Mouse (Mus musculus) heart, embryonic 11.5 days (tissue): ENCODE results near the gene Armcx1. TPM values are rescaled to one million over a fixed set of nuclear protein-coding genes. Genes with fewer than 3 reads are reported as not detected.

Experiments
- ATAC-seq: fragments of 200-750 bp; cut with Nextera tagmentation; replicated peaks from 2 replicates; pipeline ENCODE4 v1.8.0; 2017; ENCODE audit warnings: moderate library complexity; ENCODE audit not compliant: insufficient number of reproducible peaks, low FRiP score, low TSS enrichment
- H3K27ac ChIP-seq: fragments of 300-500 bp; sonication (generic); 2 replicates; pipeline ENCODE4 v1.5.1; 2014; ENCODE audit warnings: mild to moderate bottlenecking, low read depth, low read length
- H3K27me3 ChIP-seq: fragments of 300-500 bp; sonication (generic); 2 replicates; pipeline ENCODE4 v1.6.1; 2014; ENCODE audit warnings: mild to moderate bottlenecking, low read length, mixed read lengths; ENCODE audit not compliant: control insufficient read depth, insufficient read depth
- H3K36me3 ChIP-seq: fragments of 300-500 bp; sonication (generic); 2 replicates; pipeline ENCODE4 v1.6.1; 2014; ENCODE audit warnings: mild to moderate bottlenecking, low read length, moderate library complexity, mixed read lengths; ENCODE audit not compliant: control insufficient read depth, insufficient read depth
- H3K4me1 ChIP-seq: fragments of 300-500 bp; sonication (generic); 2 replicates; pipeline ENCODE4 v1.6.1; 2014; ENCODE audit warnings: low read length; ENCODE audit not compliant: control insufficient read depth, insufficient read depth
- H3K4me2 ChIP-seq: fragments of 300-500 bp; sonication (generic); 2 replicates; pipeline ENCODE4 v1.6.1; 2014; ENCODE audit warnings: mild to moderate bottlenecking, moderate library complexity
- H3K4me3 ChIP-seq: fragments of 300-500 bp; sonication (generic); 2 replicates; pipeline ENCODE4 v1.5.1; 2014; ENCODE audit warnings: low read depth, low read length
- H3K9ac ChIP-seq: fragments of 300-500 bp; sonication (generic); 2 replicates; pipeline ENCODE4 v1.6.1; 2014; ENCODE audit warnings: mild to moderate bottlenecking, low read depth, low read length, moderate library complexity
- H3K9me3 ChIP-seq: fragments of 300-500 bp; sonication (generic); replicated peaks from 2 replicates; pipeline ENCODE4 v1.6.1; 2016; ENCODE audit warnings: low read length; ENCODE audit not compliant: control insufficient read depth
- WGBS: fragments of 180-500 bp; shearing (Covaris S2); extraction: QIAGEN DNeasy Blood & Tissue Kit; methylation state at CpG from one replicate; pipeline ENCODE4 v1.1.7; 2014; ENCODE audit not compliant: insufficient replicate concordance; 5-methylcytosine and 5-hydroxymethylcytosine counted together
- polyA plus RNA-seq: library from polyadenylated mRNA; unstranded; fragments of >200 nt; fragmentation: Nextera tagmentation; extraction: Ambion mirVana; gene quantifications from 2 replicates; pipeline ENCODE4 v1.2.1, GENCODE M21; 2014

The Armcx1 gene
- 36.1 and 40.5 TPM in 2 replicates for polyA plus RNA-seq

DNA sequence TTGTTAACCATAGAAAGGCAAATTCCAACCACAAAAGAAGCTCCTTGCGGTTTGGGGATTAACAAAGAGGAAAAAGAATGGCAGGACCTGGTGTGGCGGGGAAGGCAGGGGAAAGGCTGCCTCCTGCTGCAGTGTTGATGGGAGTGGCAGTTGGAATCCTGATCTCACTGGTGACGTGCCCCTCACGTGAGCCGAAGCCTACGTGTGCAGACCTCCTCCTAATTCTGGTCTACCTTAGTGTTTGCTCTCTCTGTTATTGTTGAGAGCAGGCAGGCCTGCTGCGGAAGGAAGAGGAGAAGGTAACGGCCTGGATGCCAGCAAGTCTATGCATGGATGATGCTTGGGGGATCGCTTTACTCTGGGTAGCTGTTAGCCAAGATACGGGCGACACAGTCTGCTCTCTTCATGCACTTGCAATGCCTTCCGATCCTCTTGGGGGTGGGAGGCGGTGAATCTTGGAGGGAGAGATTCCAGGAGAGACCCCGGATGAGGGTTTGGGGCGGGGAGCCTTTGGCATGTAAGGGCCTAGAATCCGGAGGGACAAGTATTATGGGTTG, at the start of gene Armcx1:
Armcx1 (plus strand) TSS at position 212 of the 557 bp plus-strand sequence.
- peak within 1 kb of the TSS; percentile 71 for H3K9ac ChIP-seq
- H3K4me3 ChIP-seq, result peak within 1 kb of the TSS; percentile 46
- WGBS, result 13% methylated on average over 16 of the region's 16 CpGs
- H3K4me1 ChIP-seq, result no peaks in the 10 kb centered on the region
- ATAC-seq, result peak; percentile 85
- H3K9me3 ChIP-seq, result no peaks in the 10 kb centered on the region
- H3K27me3 ChIP-seq, result no peaks in the 10 kb centered on the region
- peak within 1 kb of the TSS; percentile 63 for H3K4me2 ChIP-seq
- H3K27ac ChIP-seq, result peak within 1 kb of the TSS; percentile 85
- no peaks in the 10 kb centered on the region for H3K36me3 ChIP-seq

DNA sequence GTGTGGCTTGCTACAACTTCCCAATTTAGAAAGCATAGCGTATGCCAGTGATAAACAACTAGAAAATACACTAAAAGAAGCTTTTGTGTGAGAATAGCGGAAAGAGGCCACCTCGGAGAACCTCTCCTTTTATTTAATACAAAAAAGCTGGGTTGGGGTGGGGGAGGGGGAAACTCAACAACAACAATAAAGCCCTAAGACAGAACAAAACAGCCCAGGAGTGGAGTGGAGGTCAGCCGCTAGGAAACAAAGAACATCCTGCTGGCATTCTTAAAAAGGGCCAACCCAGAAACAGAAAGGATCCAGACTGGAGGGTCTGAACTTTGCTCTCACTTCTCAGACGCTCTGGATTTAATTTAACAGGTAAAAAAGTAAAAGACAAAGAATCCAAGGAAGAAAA, 42.7 kb upstream of the Armcx1 start:
- Histone ChIP-seq H3K4me1 (no peaks in the 10 kb centered on the region), H3K9me3 (no peaks in the 10 kb centered on the region), H3K4me3 (no peak overlapping the region), H3K27me3 (no peaks in the 10 kb centered on the region), H3K4me2 (no peak overlapping the region), H3K27ac (no peak overlapping the region), H3K36me3 (no peaks in the 10 kb centered on the region), H3K9ac (no peak overlapping the region)
- WGBS, result 56% methylated on average over 5 of the region's 5 CpGs
- ATAC-seq, result no peak

DNA sequence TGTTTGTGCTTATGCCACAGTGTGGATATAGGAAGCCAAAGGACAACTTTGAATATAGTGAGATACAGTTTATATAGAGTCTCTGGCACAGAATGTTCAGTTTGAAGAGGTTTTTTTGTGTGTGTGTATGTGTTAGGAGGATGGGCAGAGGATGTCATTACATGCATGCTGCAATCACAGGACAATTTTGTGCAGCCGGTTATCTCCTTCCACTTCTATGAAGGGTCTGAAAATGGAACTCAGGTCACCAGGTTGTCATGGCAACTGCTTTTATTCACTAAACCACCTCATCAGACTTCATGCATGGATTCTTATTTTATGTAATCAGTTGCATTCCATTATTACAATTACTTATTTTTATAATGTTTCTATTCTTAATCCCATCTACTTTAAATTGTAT, 41.8 kb upstream of the Armcx1 start:
- Histone ChIP-seq H3K9me3 (no peaks in the 10 kb centered on the region), H3K4me3 (no peak overlapping the region), H3K4me2 (no peak overlapping the region), H3K4me1 (no peaks in the 10 kb centered on the region), H3K27me3 (no peaks in the 10 kb centered on the region), H3K27ac (no peak overlapping the region), H3K36me3 (no peaks in the 10 kb centered on the region), H3K9ac (no peak overlapping the region)
- 84% methylated on average over 1 of the region's 1 CpGs for whole genome bisulfite sequencing
- ATAC-seq, result no peak

DNA sequence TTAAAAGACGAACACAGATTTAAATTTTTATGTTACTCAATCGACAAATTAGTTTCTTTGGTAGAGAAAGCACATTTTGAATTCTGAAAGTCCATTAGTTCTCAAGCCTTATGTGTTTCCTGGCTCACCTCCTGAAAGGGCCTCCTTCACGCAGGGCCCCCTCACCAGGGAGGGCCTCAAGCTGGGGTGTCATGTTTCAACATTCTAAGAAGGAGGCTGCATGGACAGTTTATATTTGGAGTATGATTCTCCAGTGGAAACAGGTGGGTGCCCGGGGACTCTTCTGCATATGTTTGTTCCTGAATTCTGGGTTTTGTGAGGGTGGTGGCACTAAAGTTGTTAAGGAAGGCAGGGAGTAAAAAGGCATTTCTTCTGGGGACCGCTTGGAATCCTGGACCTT, 32.8 kb upstream of the Armcx1 start:
- Histone ChIP-seq H3K9me3 (no peaks in the 10 kb centered on the region), H3K9ac (no peak overlapping the region), H3K27ac (peak overlapping the region; percentile 50), H3K4me1 (no peaks in the 10 kb centered on the region), H3K4me3 (peak overlapping the region; percentile 58), H3K4me2 (peak overlapping the region; percentile 50), H3K27me3 (no peaks in the 10 kb centered on the region), H3K36me3 (no peaks in the 10 kb centered on the region)
- WGBS, result 34% methylated on average over 5 of the region's 5 CpGs
- ATAC-seq, result no peak; the same call in 1 of the 2 replicates

DNA sequence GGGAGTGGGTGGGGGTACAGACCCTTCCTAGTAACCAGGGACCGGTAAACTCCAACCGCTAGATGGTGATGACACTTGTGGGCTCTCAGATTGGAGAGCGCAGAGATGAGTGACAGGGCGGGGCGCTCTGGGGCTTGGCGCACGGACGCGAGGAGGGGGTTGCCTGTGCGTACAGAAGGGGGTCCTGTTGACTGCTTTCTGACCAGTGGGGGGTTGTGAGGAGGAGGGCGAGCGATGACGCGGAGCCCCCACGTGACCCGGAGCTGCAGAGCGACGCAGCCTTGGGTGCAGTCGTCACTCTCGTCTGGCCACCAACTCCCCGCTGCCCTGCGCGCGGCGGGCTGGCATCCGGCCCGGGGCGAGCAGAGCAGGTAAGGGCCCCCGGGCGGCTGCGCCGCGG, 31.5 kb upstream of the Armcx1 start, which contains the start of gene Armcx4:
Armcx4 (plus strand) TSS at position 253 of the 400 bp plus-strand sequence.
- H3K36me3 ChIP-seq, result peaks cover under 1% of the 10 kb centered on the region; the same call in 1 of the 2 replicates
- H3K27me3 ChIP-seq, result no peaks in the 10 kb centered on the region
- H3K4me3 ChIP-seq, result peak within 1 kb of the TSS; percentile 58
- WGBS, result 17% methylated on average over 14 of the region's 33 CpGs
- H3K4me1 ChIP-seq, result no peaks in the 10 kb centered on the region
- H3K9ac ChIP-seq, result peak within 1 kb of the TSS; percentile 78
- ATAC-seq, result peak; percentile 85
- peak within 1 kb of the TSS; percentile 61 for H3K4me2 ChIP-seq
- no peaks in the 10 kb centered on the region for H3K9me3 ChIP-seq
- peak within 1 kb of the TSS; percentile 92 for H3K27ac ChIP-seq

DNA sequence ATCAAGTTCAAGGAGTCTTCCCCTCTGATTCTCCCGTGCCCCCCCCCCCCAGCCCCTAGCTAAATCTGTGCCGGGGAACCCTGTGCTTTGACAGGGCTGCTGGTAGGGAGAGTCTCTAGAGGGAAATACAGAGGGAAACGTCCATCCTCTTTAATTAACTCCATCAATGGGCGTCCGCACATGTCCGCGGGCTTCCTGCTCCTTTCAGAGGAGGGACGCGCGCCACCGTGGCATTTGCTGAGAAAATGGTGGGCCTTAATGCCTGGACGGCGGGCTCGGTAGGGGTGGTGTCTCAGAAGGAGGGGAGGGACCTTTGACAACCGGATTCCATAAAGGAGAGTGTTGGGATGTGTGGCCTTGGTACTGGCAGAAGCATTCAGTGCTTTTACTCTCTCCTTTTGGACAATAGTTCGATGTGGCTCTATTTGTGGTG, 31.0 kb upstream of the Armcx1 start:
- Histone ChIP-seq H3K9me3 (no peaks in the 10 kb centered on the region), H3K4me3 (peak overlapping the region; percentile 58), H3K36me3 (peaks cover 4% of the 10 kb centered on the region; the same call in 1 of the 2 replicates), H3K4me1 (no peaks in the 10 kb centered on the region), H3K9ac (peak overlapping the region; percentile 78), H3K27ac (peak overlapping the region; percentile 92), H3K27me3 (no peaks in the 10 kb centered on the region), H3K4me2 (peak overlapping the region; percentile 61)
- WGBS, result 14% methylated on average over 15 of the region's 16 CpGs
- ATAC-seq, result peak; percentile 39; the same call in 1 of the 2 replicates

DNA sequence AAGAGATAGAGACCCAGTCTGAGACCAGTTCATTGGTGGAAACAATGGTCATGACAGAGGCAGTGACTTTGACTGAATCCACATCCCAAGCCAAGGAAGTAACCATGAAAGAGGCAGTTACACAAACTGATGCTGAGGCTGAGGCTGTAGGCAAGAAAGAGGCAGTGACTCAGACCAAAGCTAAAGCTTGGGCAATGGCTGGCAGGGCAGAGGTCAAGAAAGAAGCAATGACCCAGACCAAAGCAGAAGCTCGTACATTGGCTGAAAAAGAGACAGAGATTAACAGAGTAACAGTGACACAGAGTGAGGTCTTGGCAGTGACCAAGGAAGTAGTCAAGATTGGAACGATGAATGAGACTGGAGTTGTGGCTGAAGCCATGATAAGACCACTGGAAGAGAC, 28.1 kb upstream of the Armcx1 start:
- Histone ChIP-seq H3K9ac (no peak overlapping the region), H3K4me1 (no peaks in the 10 kb centered on the region), H3K9me3 (no peaks in the 10 kb centered on the region), H3K4me3 (no peak overlapping the region), H3K27me3 (no peaks in the 10 kb centered on the region), H3K27ac (no peak overlapping the region), H3K4me2 (no peak overlapping the region), H3K36me3 (peaks cover 6% of the 10 kb centered on the region; the same call in 1 of the 2 replicates)
- no peak for ATAC-seq
- WGBS, result 67% methylated on average over 2 of the region's 2 CpGs

DNA sequence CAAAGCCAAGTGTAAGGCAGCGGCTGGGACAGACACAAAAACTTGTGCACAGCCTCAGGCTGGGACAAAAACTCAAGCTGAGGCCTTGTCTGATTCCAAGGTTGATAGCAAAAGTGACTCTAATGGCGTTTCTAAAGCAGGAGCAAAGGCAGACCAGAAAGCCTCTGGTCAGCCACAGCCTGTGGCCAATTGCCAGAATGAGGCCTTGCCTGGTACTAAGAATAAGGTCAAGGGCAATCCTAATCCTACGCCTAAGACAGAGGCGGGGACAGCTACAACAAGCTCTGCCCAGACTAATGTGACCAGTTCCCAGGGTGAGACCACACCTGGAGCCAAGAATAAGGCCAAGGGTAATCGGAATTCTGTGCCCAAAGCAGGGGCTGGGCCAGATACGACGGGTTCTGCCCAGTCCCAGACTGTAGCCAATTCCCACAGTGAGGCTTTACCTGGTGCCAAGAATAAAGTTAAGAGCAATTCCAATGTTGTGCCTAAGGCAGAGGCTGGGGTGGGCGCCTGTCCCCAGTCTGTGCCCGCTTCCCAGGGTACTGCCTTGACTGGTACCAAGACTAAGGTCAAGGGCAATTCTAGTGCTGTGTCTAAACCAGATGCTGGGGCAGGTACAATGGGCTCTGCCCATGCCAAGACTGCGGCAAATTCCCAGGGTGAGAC, 26.8 kb upstream of the Armcx1 start:
- Histone ChIP-seq H3K4me2 (no peak overlapping the region), H3K9me3 (no peaks in the 10 kb centered on the region), H3K9ac (no peak overlapping the region), H3K36me3 (peaks cover 6% of the 10 kb centered on the region; the same call in 1 of the 2 replicates), H3K4me1 (no peaks in the 10 kb centered on the region), H3K27ac (no peak overlapping the region), H3K4me3 (no peak overlapping the region), H3K27me3 (no peaks in the 10 kb centered on the region)
- no peak for ATAC-seq
- 83% methylated on average over 10 of the region's 10 CpGs for WGBS
